10 mouse cellular contexts compared by ENCODE assay signal in genomic region chr12:82415690-82416364, GRCm38 (mm10).
A peak's percentile ranks its signal among the peaks of the same experiment; 100 is the strongest.
DNase-seq lines count a peak whose midpoint lies in the region; ATAC-seq and TF ChIP-seq lines count a peak whose summit lies in the region.
"Had no signal": no experiment of that assay in that cellular context is flagged by ENCODE, and none has a peak within 500 bp of the region (broad histone marks: within the 10 kb centered on the region; RNA-seq: fewer than 3 reads in every experiment).

No protein-coding gene starts in this region.

- H3K9me3 ChIP-seq in hindbrain, postnatal 0 days (ENCODE audit: low read length) = no peaks in the 10 kb centered on the region
- H3K9me3 ChIP-seq in stomach, embryonic 16.5 days (replicated peaks; ENCODE audit: control insufficient read depth, low read length) = no peaks in the 10 kb centered on the region
- H3K9me3 ChIP-seq: G1E; midbrain, embryonic 12.5 days had no signal

- H3K4me3 ChIP-seq in kidney, adult 2 months (ENCODE audit: insufficient read depth, low read depth, low read length) = no peak overlapping the region
- no peak overlapping the region for H3K4me3 ChIP-seq in gastrocnemius, adult 2 months
- no peak overlapping the region for H3K4me3 ChIP-seq in hindbrain, postnatal 0 days (ENCODE audit: low read length)
- no peak overlapping the region for H3K4me3 ChIP-seq in stomach, embryonic 16.5 days (replicated peaks; ENCODE audit: low read length)
- H3K4me3 ChIP-seq: midbrain, embryonic 12.5 days had no signal

- intact Hi-C loops in gastrocnemius, adult 2 months (cut with DNase I) = no loop called here

- no peak for TF ChIP-seq POLR2A in kidney, adult 2 months (IDR thresholded peaks at IDR 0.05; ENCODE audit: low read depth, low read length)

- H3K27ac ChIP-seq in kidney, adult 2 months (ENCODE audit: insufficient read depth, low read depth, low read length) = no peak overlapping the region
- no peak overlapping the region for H3K27ac ChIP-seq in gastrocnemius, adult 2 months
- no peak overlapping the region for H3K27ac ChIP-seq in hindbrain, postnatal 0 days
- peak overlapping the region; percentile 34; the same call in 1 of the 2 replicates for H3K27ac ChIP-seq in stomach, embryonic 16.5 days (ENCODE audit: low read length)
- H3K27ac ChIP-seq: midbrain, embryonic 12.5 days had no signal

- no peak for TF ChIP-seq CTCF in kidney, adult 2 months (conservative IDR thresholded peaks at IDR 0.05; ENCODE audit: insufficient read depth, insufficient read length, low read depth, low read length)
- no peak for TF ChIP-seq CTCF in gastrocnemius, adult 2 months (IDR thresholded peaks at IDR 0.05)
- peak; percentile 43 for TF ChIP-seq CTCF in hindbrain, postnatal 0 days (IDR thresholded peaks at IDR 0.05; ENCODE audit: low read depth)

- no peaks in the 10 kb centered on the region for H3K36me3 ChIP-seq in kidney, adult 2 months (ENCODE audit: control insufficient read depth, insufficient read depth, low read length)
- no peaks in the 10 kb centered on the region for H3K36me3 ChIP-seq in hindbrain, postnatal 0 days (ENCODE audit: insufficient read depth, low read length)
- peaks cover 9% of the 10 kb centered on the region for H3K36me3 ChIP-seq in stomach, embryonic 16.5 days (ENCODE audit: control insufficient read depth, insufficient read depth, low read length)

- peaks cover 8% of the 10 kb centered on the region for H3K4me1 ChIP-seq in kidney, adult 2 months (ENCODE audit: control insufficient read depth, insufficient read depth, low read length)
- 0 out of 2 replicates have a peak, but pooled peaks cover 3% of the 10 kb centered on the region for H3K4me1 ChIP-seq in hindbrain, postnatal 0 days (ENCODE audit: insufficient read depth, low read length)
- H3K4me1 ChIP-seq in stomach, embryonic 16.5 days (ENCODE audit: control insufficient read depth, insufficient read depth, low read length) = peaks cover 9% of the 10 kb centered on the region

- ATAC-seq in hindbrain, postnatal 0 days = peak; percentile 79
- peak; percentile 48 for ATAC-seq in stomach, embryonic 16.5 days (ENCODE audit: insufficient read depth, low FRiP score)

- DNase-seq in kidney, adult 2 months = peak; percentile 83
- DNase-seq in kidney, postnatal 4 days = no peak
- DNase-seq in adrenal gland, postnatal 25 days = peak; percentile 29
- peak; percentile 86 for DNase-seq in gastrocnemius, adult 2 months
- peak; percentile 81 for DNase-seq in hindbrain, postnatal 0 days (ENCODE audit: low spot score)
- no peak for DNase-seq in thymus, postnatal 4 days
- DNase-seq in spleen, postnatal 10 days (ENCODE audit: low spot score in 2 of 2) = no peak

- H3K4me2 ChIP-seq in hindbrain, postnatal 0 days (ENCODE audit: low read depth, low read length) = no peak overlapping the region
- no peak overlapping the region for H3K4me2 ChIP-seq in stomach, embryonic 16.5 days (ENCODE audit: low read depth, low read length)
- H3K4me2 ChIP-seq: midbrain, embryonic 12.5 days had no signal

- H3K9ac ChIP-seq in hindbrain, postnatal 0 days (replicated peaks; ENCODE audit: low read length) = no peak overlapping the region
- no peak overlapping the region for H3K9ac ChIP-seq in stomach, embryonic 16.5 days (ENCODE audit: low read length)
- H3K9ac ChIP-seq: midbrain, embryonic 12.5 days had no signal

- 79% methylated on average over 4 of the region's 4 CpGs for WGBS in kidney, adult 2 months
- 47% methylated on average over 4 of the region's 4 CpGs for WGBS in hindbrain, postnatal 0 days
- 77% methylated on average over 4 of the region's 4 CpGs for WGBS in stomach, embryonic 16.5 days

- no peaks in the 10 kb centered on the region for H3K27me3 ChIP-seq in kidney, adult 2 months (replicated peaks; ENCODE audit: control insufficient read depth, insufficient read depth, low read length)
- H3K27me3 ChIP-seq in hindbrain, postnatal 0 days (ENCODE audit: insufficient read depth, low read length) = no peaks in the 10 kb centered on the region
- H3K27me3 ChIP-seq in stomach, embryonic 16.5 days (ENCODE audit: control insufficient read depth, insufficient read depth, low read length) = no peaks in the 10 kb centered on the region
- H3K27me3 ChIP-seq: midbrain, embryonic 12.5 days had no signal

Comparison
In these comparisons a context has a peak if more than half of its experiments do, and no peak if none do; other contexts are left out.
1. DNase-seq: peak in kidney, adult 2 months (single experiment), adrenal gland, postnatal 25 days (single experiment), gastrocnemius, adult 2 months (single experiment) and hindbrain, postnatal 0 days (single experiment); none in kidney, postnatal 4 days (0 of 2), thymus, postnatal 4 days (single experiment) and spleen, postnatal 10 days (0 of 2).